Mouse (Mus musculus) spleen, adult 2 months (tissue): ENCODE measurements around the gene Ndufv1. TPM values are rescaled to one million over a fixed set of nuclear protein-coding genes. Genes with fewer than 3 reads are reported as not detected.
A peak's percentile ranks its signal among the peaks of the same experiment; 100 is the strongest.

Source experiments
- DNase-seq, 2 experiments: peaks; one replicate each; pipeline versions ENCODE4 v3.0.0 to v3.0.0-alpha.2; 2012 to 2021; ENCODE audit warnings: low spot score in 2 of 2, low read depth in 1 of 2
- H3K27ac ChIP-seq: fragments of 200-500 bp; 2 replicates; pipeline ENCODE4 v1.5.1; 2012; ENCODE audit warnings: low read length, inconsistent platforms; ENCODE audit not compliant: insufficient read depth
- H3K27me3 ChIP-seq: fragments of 200-500 bp; 2 replicates; pipeline ENCODE4 v1.6.1; 2012; ENCODE audit warnings: mild to moderate bottlenecking, moderate library complexity, low read length, inconsistent platforms; ENCODE audit not compliant: control insufficient read depth, insufficient read depth
- H3K36me3 ChIP-seq: fragments of 200-500 bp; 2 replicates; pipeline ENCODE4 v1.6.1; 2012; ENCODE audit warnings: mild to moderate bottlenecking, low read length, inconsistent platforms; ENCODE audit not compliant: control insufficient read depth, insufficient read depth
- H3K4me1 ChIP-seq: fragments of 200-500 bp; 2 replicates; pipeline ENCODE4 v1.6.1; 2011; ENCODE audit warnings: inconsistent platforms; ENCODE audit not compliant: control insufficient read depth, insufficient read depth, insufficient read length
- H3K4me3 ChIP-seq: fragments of 200-500 bp; 2 replicates; pipeline ENCODE4 v1.5.1; 2011; ENCODE audit warnings: mild to moderate bottlenecking, inconsistent platforms; ENCODE audit not compliant: insufficient read depth, insufficient read length; ENCODE audit errors: extremely low read depth
- CTCF ChIP-seq: fragments of 200-500 bp; IDR thresholded peaks from 2 replicates; pipeline ENCODE4 v1.5.1; 2011; ENCODE audit warnings: mild to moderate bottlenecking, inconsistent platforms; ENCODE audit not compliant: insufficient read depth, insufficient read length, insufficient replicate concordance; ENCODE audit errors: extremely low read depth
- POLR2A ChIP-seq: fragments of 200-500 bp; IDR thresholded peaks from 2 replicates; pipeline ENCODE4 v1.6.1; 2011; ENCODE audit warnings: low read depth, low read length, inconsistent platforms
- WGBS: fragments of 180-500 bp; shearing (Covaris S2); methylation state at CpG from one replicate; pipeline ENCODE4 v1.1.7; 2018; 5-methylcytosine and 5-hydroxymethylcytosine counted together
- polyA plus RNA-seq: library from polyadenylated mRNA; depleted of rRNA; stranded (reverse); fragments of >200 nt; gene quantifications from 2 replicates; pipeline ENCODE4 v1.2.3, GENCODE M21; 2012

The Ndufv1 gene
- polyA plus RNA-seq, 1 experiment = 71.3 TPM

DNA sequence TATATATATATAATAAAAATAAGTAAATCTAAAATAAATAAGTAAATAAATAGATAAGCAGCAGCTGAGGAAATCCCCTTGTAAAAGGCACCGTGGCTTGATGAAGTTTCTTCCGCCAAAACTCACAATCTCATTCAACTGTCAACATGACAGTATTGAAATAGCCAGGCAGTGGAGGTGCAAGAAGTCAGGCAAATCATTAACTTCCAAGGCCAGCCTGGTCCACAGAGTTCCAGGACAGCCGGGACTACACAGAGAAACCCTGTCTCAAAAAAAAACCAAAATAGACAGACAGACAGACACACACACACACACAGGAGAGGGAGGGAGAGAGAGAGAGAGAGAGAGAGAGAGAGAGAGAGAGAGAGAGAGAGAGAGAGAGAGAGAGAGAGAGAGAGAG lies 20.7 kb upstream of the Ndufv1 start:
- H3K36me3 ChIP-seq = no peaks in the 10 kb centered on the region; the same call in 1 of the 2 replicates
- no peak overlapping the region for H3K27ac ChIP-seq
- TF ChIP-seq POLR2A = no peak
- TF ChIP-seq CTCF = no peak
- no peaks in the 10 kb centered on the region; the same call in 1 of the 2 replicates for H3K4me1 ChIP-seq
- no peaks in the 10 kb centered on the region for H3K27me3 ChIP-seq
- WGBS = 81% methylated on average over 3 of the region's 3 CpGs
- H3K4me3 ChIP-seq = no peak overlapping the region
- DNase-seq = no peak

DNA sequence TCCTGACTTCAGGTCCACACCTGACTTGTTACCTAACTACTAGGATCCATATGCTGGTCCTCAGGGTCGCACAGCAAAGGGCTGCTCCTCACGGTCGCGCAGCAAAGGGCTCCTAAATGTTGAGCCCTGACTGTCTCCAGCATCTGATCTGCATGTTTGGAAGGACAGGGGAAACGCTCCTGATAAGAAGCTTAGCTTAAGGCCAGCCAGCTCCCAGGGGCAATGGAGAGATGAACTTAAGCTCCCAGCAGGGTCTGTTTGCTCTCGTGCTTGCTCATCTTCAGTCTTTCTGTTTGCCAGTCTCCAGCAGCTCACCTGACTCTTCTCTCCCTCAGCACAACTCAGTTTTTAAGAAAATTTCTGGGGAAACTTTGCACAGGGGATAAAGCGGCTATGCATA lies 20.1 kb upstream of the Ndufv1 start:
- no peaks in the 10 kb centered on the region for H3K27me3 ChIP-seq
- no peak overlapping the region for H3K4me3 ChIP-seq
- no peaks in the 10 kb centered on the region; the same call in 1 of the 2 replicates for H3K36me3 ChIP-seq
- WGBS = 86% methylated on average over 7 of the region's 7 CpGs
- H3K4me1 ChIP-seq = no peaks in the 10 kb centered on the region; the same call in 1 of the 2 replicates
- TF ChIP-seq CTCF = no peak
- TF ChIP-seq POLR2A = no peak
- no peak for DNase-seq
- H3K27ac ChIP-seq = no peak overlapping the region

DNA sequence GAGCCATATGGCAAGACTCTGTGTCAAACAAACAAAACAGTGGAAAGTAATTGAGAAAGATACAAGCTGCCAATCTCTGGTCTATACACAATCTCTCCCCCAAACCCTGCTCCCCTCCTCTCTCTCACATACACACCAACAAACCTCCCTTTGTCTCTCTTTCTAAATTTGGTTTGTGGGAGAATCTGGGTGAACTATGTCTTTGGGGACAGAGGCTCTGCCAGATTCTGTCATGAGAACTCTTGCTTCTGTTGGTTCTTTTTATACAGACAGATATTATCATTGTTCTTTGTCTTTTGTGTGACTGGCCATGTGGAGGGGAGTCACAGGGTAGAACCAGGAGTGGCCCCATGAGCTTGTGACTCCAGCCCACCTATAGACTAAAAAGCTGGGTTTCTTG lies 15.0 kb upstream of the Ndufv1 start:
- no peak overlapping the region for H3K4me3 ChIP-seq
- no peaks in the 10 kb centered on the region for H3K27me3 ChIP-seq
- H3K27ac ChIP-seq = no peak overlapping the region
- DNase-seq = no peak
- no peaks in the 10 kb centered on the region for H3K36me3 ChIP-seq
- no peaks in the 10 kb centered on the region for H3K4me1 ChIP-seq
- TF ChIP-seq CTCF (no peak), POLR2A (no peak)

DNA sequence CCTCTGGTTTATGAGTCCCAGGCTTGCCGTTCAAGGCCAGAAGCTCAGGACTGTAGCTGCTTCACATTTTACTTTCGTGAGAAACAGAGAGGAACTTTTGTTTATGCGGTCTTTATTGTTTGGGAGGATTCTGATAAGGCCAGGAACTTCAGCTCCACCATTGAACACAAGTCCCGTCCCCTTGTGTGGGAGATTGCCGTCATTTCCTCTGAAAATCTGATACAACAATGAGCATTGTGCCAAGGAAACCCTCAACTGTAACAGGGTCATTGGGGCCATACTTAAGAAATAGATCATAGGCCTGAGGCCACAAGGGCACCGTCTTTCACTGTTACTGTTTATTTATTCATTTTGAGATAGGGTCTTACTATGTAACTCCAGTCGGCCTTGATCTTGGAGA lies 10.6 kb upstream of the Ndufv1 start:
- no peak overlapping the region for H3K27ac ChIP-seq
- no peaks in the 10 kb centered on the region for H3K36me3 ChIP-seq
- no peaks in the 10 kb centered on the region for H3K4me1 ChIP-seq
- no peak overlapping the region for H3K4me3 ChIP-seq
- 89% methylated on average over 7 of the region's 7 CpGs for WGBS
- TF ChIP-seq POLR2A (no peak), CTCF (no peak)
- no peaks in the 10 kb centered on the region for H3K27me3 ChIP-seq
- DNase-seq = no peak

DNA sequence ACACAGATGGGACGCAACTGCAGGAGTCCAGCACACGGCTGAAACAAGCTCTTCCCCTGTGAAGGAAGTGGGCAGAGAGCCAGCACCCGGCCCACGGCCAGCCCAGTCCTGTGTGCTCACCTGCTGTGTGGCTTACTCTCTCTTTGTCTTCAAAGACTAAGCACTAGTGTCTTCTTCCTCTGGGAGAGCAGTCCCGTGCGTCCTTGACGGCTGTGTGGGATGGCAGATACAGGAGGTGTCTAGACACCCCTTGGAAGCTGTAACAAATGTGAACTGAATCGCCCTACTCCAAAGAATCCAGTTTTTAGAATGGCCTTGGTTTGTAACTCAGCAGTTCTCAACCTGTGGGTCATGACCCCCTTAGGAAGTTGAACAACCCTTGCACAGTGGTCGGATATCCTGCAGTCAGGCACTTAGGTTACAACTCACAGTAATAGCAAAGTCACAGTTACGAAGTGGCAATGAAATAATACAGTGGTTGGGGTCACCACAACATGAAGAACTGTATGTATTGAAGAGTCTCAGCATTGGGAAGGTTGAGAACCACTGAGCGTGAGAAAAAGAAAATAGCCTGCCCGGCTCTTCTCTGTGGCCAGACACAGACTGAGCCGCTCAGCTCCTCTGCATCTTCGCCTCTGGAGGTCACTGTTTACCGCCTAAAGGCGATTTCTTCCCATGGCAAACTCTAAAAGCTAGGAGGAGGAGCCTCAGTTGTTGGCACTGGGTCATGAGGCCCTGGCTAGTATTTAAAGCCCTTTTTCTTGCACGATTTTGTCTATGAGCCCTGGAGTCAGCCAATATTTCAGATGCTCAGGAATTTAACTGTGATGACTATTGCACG lies 6.4 kb upstream of the Ndufv1 start:
- Histone ChIP-seq H3K4me3 (no peak overlapping the region), H3K36me3 (no peaks in the 10 kb centered on the region), H3K27ac (no peak overlapping the region), H3K4me1 (no peaks in the 10 kb centered on the region), H3K27me3 (no peaks in the 10 kb centered on the region)
- TF ChIP-seq CTCF (peak; percentile 69; the same call in 1 of the 2 replicates), POLR2A (no peak)
- peak in 1 of 2 experiments; percentile 65 for DNase-seq
- WGBS = 22% methylated on average over 18 of the region's 18 CpGs

DNA sequence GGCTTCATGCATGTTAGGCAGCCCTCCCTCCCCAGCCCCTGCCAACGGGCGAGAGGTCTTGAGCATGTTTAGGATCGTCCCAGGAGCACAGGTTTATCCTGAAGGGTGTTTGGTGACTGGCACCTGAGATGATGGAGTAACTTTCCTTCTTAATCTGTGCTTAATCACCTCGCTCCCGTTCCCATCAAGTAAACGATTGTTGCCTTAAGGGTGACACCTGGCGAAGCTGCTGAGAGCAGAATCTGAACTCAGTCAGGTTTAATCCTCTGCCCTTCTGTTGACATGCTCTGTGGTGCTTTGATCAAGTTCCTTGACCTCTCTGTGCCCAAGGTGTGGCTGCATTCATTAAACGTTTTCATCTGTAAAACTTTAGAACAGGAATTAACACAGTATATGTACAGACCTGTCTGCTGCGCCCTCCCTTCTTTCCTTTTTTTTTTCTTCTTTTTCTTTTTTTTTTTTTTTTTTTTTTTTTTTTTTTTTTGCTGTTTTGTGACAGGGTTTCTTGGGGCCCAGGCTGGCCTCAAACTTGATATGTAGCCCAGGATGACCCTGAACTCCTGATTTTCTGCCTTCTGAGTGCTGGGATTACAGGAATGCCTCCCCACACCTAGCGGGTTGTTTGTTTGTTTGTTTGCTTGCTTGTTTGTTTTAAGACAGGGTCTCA lies 5.4 kb upstream of the Ndufv1 start:
- 85% methylated on average over 10 of the region's 10 CpGs for WGBS
- TF ChIP-seq POLR2A (no peak), CTCF (no peak)
- H3K27ac ChIP-seq = no peak overlapping the region

More for the DNA sequence above, 5.4 kb upstream of the Ndufv1 start:
- Histone ChIP-seq H3K4me1 (peaks cover 1% of the 10 kb centered on the region; the same call in 1 of the 2 replicates), H3K4me3 (no peak overlapping the region), H3K36me3 (no peaks in the 10 kb centered on the region), H3K27me3 (no peaks in the 10 kb centered on the region)
- DNase-seq = no peak
